Mouse (Mus musculus) stomach, embryonic 15.5 days (tissue): ENCODE data around the gene Snx7. TPM values are rescaled to one million over a fixed set of nuclear protein-coding genes. Genes with fewer than 3 reads are reported as not detected.

Source experiments
- ATAC-seq: fragments of 200-750 bp; cut with Nextera tagmentation; 2 replicates; pipeline ENCODE4 v1.8.0; 2017; ENCODE audit warnings: low read depth, moderate number of reproducible peaks, moderate TSS enrichment; ENCODE audit not compliant: insufficient read depth, low FRiP score
- H3K27ac ChIP-seq: fragments of 300-500 bp; sonication (generic); 2 replicates; pipeline ENCODE4 v1.5.1; 2015; ENCODE audit warnings: mild to moderate bottlenecking, inconsistent platforms
- H3K27me3 ChIP-seq: fragments of 300-500 bp; sonication (generic); replicated peaks from 2 replicates; pipeline ENCODE4 v1.6.1; 2015; ENCODE audit warnings: inconsistent platforms
- H3K36me3 ChIP-seq: fragments of 300-500 bp; sonication (generic); 2 replicates; pipeline ENCODE4 v1.6.1; 2015; ENCODE audit warnings: inconsistent platforms
- H3K4me1 ChIP-seq: fragments of 300-500 bp; sonication (generic); 2 replicates; pipeline ENCODE4 v1.6.1; 2015; ENCODE audit warnings: inconsistent platforms
- H3K4me2 ChIP-seq: fragments of 300-500 bp; sonication (generic); 2 replicates; pipeline ENCODE4 v1.6.1; 2015; ENCODE audit warnings: mild to moderate bottlenecking, inconsistent platforms
- H3K4me3 ChIP-seq: fragments of 300-500 bp; sonication (generic); replicated peaks from 2 replicates; pipeline ENCODE4 v1.5.1; 2015; ENCODE audit warnings: inconsistent platforms
- H3K9ac ChIP-seq: fragments of 300-500 bp; sonication (generic); 2 replicates; pipeline ENCODE4 v1.6.1; 2015; ENCODE audit warnings: inconsistent platforms
- H3K9me3 ChIP-seq: fragments of 300-500 bp; sonication (generic); 2 replicates; pipeline ENCODE4 v1.6.1; 2016; ENCODE audit warnings: inconsistent platforms
- WGBS: fragments of 180-500 bp; shearing (Covaris S2); methylation state at CpG from one replicate; pipeline ENCODE4 v1.1.7; 2015; 5-methylcytosine and 5-hydroxymethylcytosine counted together
- polyA plus RNA-seq: library from polyadenylated mRNA; unstranded; fragments of >200 nt; fragmentation: Nextera tagmentation; extraction: Ambion mirVana; gene quantifications from 2 replicates; pipeline ENCODE4 v1.2.1, GENCODE M21; 2015

The Snx7 gene
- polyA plus RNA-seq, 1 experiment from 2014 or later: 37.7 TPM

DNA sequence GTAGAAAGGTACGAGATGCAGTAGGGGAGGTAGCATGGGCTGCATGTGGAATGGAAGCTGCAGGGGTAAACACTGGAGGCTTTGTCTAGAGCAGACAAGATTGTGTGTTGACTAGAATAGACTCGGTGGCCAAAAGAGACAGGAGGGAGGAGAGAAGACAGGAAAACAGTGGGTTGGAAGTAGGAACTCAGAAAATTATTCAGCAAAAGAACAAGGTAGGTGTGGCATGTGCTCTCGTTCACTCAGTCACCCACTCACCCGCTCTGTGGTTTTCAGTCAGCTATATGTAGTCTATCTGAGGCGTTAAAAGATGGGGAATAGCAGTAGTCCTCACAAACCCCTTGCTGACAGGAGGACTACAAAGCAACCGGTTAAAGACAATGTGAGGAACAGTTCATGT, 63.0 kb downstream of the Snx7 start:
- Histone ChIP-seq H3K27ac (no peak overlapping the region), H3K4me3 (no peak overlapping the region), H3K27me3 (no peaks in the 10 kb centered on the region), H3K4me1 (no peaks in the 10 kb centered on the region), H3K4me2 (no peak overlapping the region), H3K9me3 (no peaks in the 10 kb centered on the region), H3K9ac (no peak overlapping the region), H3K36me3 (no peaks in the 10 kb centered on the region)
- WGBS: 88% methylated on average over 6 of the region's 6 CpGs
- no peak for ATAC-seq

DNA sequence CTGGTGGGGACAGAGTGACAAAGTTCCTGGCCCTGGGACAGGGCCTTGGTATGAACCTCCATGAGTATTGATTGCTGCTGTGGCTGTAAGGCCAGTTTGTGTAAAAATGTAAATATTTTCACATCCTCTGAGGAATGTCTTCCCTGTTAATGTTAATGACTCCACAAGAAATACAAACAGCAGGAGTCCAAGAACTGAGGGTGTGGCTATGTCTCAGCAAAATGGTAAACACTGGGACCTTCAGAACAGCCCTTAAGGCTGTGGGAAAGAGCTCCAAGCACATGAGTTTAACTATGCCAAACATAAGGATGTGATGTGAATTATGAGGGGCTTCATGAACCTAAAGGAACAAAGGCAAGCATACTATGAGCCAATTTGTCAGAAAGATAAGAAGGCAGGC, 74.2 kb downstream of the Snx7 start:
- no peak overlapping the region for H3K27ac ChIP-seq
- H3K4me3 ChIP-seq: no peak overlapping the region
- H3K4me2 ChIP-seq: no peak overlapping the region
- no peak for ATAC-seq
- no peaks in the 10 kb centered on the region for H3K27me3 ChIP-seq
- no peaks in the 10 kb centered on the region for H3K9me3 ChIP-seq
- no peak overlapping the region for H3K9ac ChIP-seq
- H3K4me1 ChIP-seq: no peaks in the 10 kb centered on the region
- no peaks in the 10 kb centered on the region for H3K36me3 ChIP-seq

- no peak for ATAC-seq
- WGBS: 79% methylated on average over 4 of the region's 4 CpGs
- Histone ChIP-seq H3K4me3 (no peak overlapping the region), H3K27me3 (no peaks in the 10 kb centered on the region), H3K27ac (no peak overlapping the region), H3K4me2 (no peak overlapping the region), H3K4me1 (no peaks in the 10 kb centered on the region), H3K9ac (no peak overlapping the region), H3K9me3 (no peaks in the 10 kb centered on the region), H3K36me3 (no peaks in the 10 kb centered on the region)
These were observed 76.8 kb downstream of the Snx7 start for GRCm38 (mm10) chr3:117791951-117792350.

- no peaks in the 10 kb centered on the region for H3K4me1 ChIP-seq
- ATAC-seq: no peak
- H3K9ac ChIP-seq: no peak overlapping the region
- H3K4me2 ChIP-seq: no peak overlapping the region
- H3K4me3 ChIP-seq: no peak overlapping the region
- no peak overlapping the region for H3K27ac ChIP-seq
- H3K36me3 ChIP-seq: no peaks in the 10 kb centered on the region
- no peaks in the 10 kb centered on the region for H3K27me3 ChIP-seq
- H3K9me3 ChIP-seq: no peaks in the 10 kb centered on the region
- WGBS: 80% methylated on average over 2 of the region's 2 CpGs
These were observed 77.5 kb downstream of the Snx7 start for GRCm38 (mm10) chr3:117791273-117791672.

DNA sequence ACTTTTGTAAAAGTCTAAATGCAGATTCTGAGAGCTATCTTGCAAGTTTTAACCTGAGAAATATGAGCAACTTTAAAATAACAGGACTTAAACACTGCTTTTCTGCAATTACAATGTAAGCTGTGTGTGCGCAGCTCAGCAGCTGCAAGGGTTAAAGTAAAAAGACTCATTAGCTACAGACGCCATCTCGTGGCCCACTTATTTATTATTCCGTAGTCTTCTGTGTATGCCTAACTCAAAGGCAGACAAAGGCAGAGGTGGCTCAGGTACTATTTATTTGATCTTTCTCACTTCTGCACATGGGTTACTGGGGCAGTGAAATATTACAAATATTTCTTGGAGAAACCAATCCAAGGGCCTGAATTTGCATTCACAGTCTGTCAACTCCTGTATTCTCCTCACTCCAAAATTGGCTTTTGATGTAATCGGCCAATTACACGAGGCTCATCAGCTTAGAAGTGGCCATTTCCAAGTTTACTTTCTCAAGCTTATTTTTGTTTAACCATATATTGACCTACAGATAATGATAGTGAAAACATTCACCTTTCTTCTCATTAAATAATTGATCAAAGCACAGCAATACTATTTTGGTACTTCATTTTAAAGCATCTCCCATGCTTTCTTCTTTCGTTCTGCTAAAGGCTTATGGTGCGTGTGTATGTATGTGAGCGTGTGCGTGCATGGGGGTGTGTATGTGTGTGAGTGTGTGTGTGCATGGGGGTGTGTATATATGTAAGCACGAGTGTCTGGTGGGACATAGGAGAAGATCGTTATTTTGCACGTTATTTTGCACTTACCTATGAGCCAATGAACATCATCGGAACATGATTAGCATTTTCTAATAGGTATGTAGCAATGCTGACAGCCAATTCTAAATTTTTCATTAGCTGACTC, 79.7 kb downstream of the Snx7 start:
- Histone ChIP-seq H3K9ac (no peak overlapping the region), H3K4me3 (no peak overlapping the region), H3K27me3 (no peaks in the 10 kb centered on the region), H3K27ac (no peak overlapping the region), H3K9me3 (no peaks in the 10 kb centered on the region), H3K36me3 (no peaks in the 10 kb centered on the region), H3K4me1 (no peaks in the 10 kb centered on the region), H3K4me2 (no peak overlapping the region)
- no peak for ATAC-seq
- WGBS: 68% methylated on average over 14 of the region's 14 CpGs

- H3K36me3 ChIP-seq: no peaks in the 10 kb centered on the region
- WGBS: 74% methylated on average over 6 of the region's 6 CpGs
- no peaks in the 10 kb centered on the region for H3K4me1 ChIP-seq
- H3K27me3 ChIP-seq: no peaks in the 10 kb centered on the region
- H3K4me2 ChIP-seq: no peak overlapping the region
- H3K4me3 ChIP-seq: no peak overlapping the region
- ATAC-seq: no peak
- no peaks in the 10 kb centered on the region for H3K9me3 ChIP-seq
- no peak overlapping the region for H3K27ac ChIP-seq
- no peak overlapping the region for H3K9ac ChIP-seq
These were observed 81.5 kb downstream of the Snx7 start for GRCm38 (mm10) chr3:117787247-117787646.

DNA sequence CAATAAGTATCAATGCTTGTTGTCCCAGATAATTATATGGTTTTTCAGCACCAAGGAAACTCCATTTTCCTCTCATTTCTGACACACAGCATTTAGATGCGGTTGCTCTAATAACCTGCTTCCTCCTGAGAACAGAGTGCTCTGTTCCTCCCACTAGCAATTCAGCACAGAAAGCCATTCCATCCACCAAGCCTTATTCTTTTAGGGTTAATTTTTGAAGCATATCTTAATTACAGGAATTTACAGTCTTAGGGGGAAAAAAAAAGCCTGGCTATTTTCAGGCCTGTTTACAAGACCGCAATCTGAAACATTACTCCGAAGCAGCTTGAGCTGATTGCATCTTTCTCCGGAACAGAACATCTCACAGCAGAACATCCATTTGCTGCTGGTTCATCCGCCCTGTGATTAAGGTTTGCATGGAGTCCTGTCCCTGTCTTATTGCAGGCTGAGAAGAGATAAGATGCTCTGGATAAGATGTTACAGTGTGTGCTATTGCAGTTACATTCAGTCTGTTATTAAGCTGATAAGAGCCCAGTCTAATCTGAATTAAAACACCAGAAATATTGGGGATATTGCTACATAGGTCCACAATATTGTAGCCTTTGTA, 116.5 kb downstream of the Snx7 start:
- H3K9me3 ChIP-seq: no peaks in the 10 kb centered on the region
- no peaks in the 10 kb centered on the region for H3K27me3 ChIP-seq
- 82% methylated on average over 5 of the region's 5 CpGs for WGBS
- H3K27ac ChIP-seq: no peak overlapping the region
- H3K4me2 ChIP-seq: no peak overlapping the region
- H3K4me3 ChIP-seq: no peak overlapping the region
- H3K36me3 ChIP-seq: no peaks in the 10 kb centered on the region
- no peak for ATAC-seq
- H3K4me1 ChIP-seq: no peaks in the 10 kb centered on the region
- H3K9ac ChIP-seq: no peak overlapping the region

DNA sequence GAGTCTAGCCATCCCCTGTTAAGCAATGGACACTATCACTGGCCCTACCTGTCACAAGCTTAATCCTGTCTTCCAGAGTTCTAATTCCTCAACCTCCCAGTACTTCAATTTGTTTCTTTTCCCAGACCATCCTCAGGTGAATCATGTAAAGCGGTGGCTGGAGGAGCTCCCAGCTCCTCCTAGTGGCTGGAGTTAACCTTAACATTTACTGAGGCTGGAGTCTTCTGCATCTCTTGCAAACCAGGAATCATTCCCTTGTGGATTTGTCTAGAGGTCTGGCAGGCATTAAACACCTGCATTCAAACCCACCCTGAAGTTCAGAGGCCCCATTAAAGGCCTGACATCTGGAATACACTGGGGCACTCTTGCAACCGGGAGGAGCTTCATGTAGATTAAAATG, 117.1 kb downstream of the Snx7 start:
- Histone ChIP-seq H3K27me3 (no peaks in the 10 kb centered on the region), H3K27ac (no peak overlapping the region), H3K4me3 (no peak overlapping the region), H3K36me3 (no peaks in the 10 kb centered on the region), H3K4me1 (no peaks in the 10 kb centered on the region), H3K9me3 (no peaks in the 10 kb centered on the region), H3K9ac (no peak overlapping the region), H3K4me2 (no peak overlapping the region)
- ATAC-seq: no peak
- WGBS: 67% methylated on average over 2 of the region's 2 CpGs

DNA sequence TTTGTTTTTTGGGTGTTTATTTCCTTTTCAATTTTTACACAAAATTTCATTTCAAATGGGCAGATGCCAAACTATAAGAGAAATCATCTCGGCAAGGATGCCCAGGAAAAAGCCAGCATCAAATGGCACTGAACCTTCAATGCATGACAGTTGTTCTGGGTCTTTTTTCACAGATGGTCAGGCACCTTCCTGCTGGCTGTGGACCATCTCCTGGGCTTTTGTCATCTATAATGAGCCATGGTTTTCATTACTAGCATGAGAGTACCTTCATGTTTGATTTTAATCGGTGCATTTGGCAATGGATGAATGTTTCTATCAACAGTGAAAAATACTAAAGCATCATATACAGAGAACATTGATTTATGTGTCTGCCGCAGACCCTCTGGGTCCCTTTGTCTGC, 119.5 kb downstream of the Snx7 start:
- ATAC-seq: no peak

DNA sequence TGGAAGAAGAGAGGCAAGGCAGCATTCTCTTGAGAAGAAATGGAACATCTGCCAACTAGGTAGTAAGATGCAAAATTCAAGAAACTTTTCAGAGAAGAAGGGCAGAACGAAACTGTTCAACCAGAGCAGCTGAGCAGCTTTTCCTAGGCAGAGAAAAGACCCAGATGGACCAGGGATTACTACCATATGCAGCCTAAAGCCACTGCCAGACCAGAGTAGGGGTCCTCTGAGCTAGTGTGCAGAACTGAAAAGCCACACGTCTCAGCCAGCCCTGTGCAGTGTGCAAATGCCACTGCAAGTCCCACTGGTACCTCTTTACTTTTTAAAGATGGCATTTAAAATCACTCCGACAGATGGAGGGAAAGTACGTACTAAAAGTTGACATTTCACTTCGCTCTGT, 129.0 kb downstream of the Snx7 start:
- H3K4me1 ChIP-seq: no peaks in the 10 kb centered on the region
- no peak for ATAC-seq

More for the DNA sequence above, 119.5 kb downstream of the Snx7 start:
- Histone ChIP-seq H3K9ac (no peak overlapping the region), H3K36me3 (no peaks in the 10 kb centered on the region), H3K4me1 (no peaks in the 10 kb centered on the region), H3K9me3 (no peaks in the 10 kb centered on the region), H3K27me3 (no peaks in the 10 kb centered on the region), H3K4me2 (no peak overlapping the region), H3K27ac (no peak overlapping the region), H3K4me3 (no peak overlapping the region)
- WGBS: 85% methylated on average over 3 of the region's 3 CpGs

DNA sequence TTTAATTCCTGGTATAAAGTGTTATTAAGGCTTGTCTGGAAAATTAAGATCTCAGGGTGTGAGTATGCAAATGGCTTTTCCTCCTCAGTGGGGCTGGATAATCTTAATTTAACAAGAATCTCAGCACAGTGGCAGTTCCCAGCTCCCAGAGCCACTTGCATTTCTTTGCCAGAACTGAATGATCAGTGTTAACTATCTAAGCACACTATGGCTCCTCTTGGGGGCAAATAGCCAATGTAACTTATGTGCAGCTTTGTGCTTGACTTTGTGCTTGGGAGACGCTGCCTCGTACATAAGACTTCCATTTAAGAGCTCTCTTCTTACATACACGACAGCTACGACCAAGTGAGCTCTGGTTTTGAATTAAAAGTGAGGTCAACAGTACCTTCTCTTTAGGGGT, 136.1 kb downstream of the Snx7 start:
- 84% methylated on average over 4 of the region's 4 CpGs for WGBS
- H3K9me3 ChIP-seq: no peaks in the 10 kb centered on the region
- ATAC-seq: no peak
- H3K36me3 ChIP-seq: no peaks in the 10 kb centered on the region
- no peak overlapping the region for H3K4me3 ChIP-seq
- H3K4me2 ChIP-seq: no peak overlapping the region
- H3K27ac ChIP-seq: no peak overlapping the region
- no peaks in the 10 kb centered on the region for H3K27me3 ChIP-seq
- H3K4me1 ChIP-seq: no peaks in the 10 kb centered on the region
- H3K9ac ChIP-seq: no peak overlapping the region

More for the DNA sequence above, 129.0 kb downstream of the Snx7 start:
- Histone ChIP-seq H3K27me3 (no peaks in the 10 kb centered on the region), H3K36me3 (no peaks in the 10 kb centered on the region), H3K9me3 (no peaks in the 10 kb centered on the region), H3K27ac (no peak overlapping the region), H3K9ac (no peak overlapping the region), H3K4me3 (no peak overlapping the region), H3K4me2 (no peak overlapping the region)
- WGBS: 64% methylated on average over 5 of the region's 5 CpGs
